Mouse (Mus musculus): ENCODE results near the gene S100pbp. TPM values are rescaled to one million over a fixed set of nuclear protein-coding genes. Genes with fewer than 3 reads are reported as not detected.

The S100pbp gene
- total RNA-seq, 2 experiments from 2014 or later: 17.6 to 19.9 TPM

DNA sequence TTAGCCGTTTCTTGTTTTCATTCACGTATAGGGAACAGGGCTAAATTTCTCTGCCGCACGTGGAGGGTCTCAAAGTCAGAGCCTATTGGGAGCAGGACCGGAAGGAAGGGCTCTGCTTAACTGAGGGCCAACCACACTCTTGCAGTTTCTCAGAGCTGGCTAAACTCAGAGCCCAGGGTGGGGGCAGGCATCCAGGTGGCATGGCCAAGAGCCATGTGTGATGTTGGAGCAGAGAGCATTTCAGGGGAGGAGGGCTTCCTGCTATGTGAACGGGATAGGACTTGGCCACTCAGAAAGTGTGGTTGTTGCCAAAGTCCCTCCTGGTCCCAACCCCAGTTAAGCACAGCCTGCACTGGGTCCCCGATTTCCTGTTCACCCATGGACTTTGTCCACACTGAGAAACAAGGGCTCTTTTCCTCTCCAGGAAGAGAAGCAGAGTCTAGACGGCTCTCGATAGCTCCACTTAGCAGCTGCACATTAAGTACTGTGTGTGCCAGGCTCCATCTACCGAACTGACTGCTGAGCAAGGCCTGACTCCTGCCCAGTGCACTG, 82.1 kb downstream of the S100pbp start:
- DNase-seq (ENCODE audit: low spot score in 2 of 2): no peak

DNA sequence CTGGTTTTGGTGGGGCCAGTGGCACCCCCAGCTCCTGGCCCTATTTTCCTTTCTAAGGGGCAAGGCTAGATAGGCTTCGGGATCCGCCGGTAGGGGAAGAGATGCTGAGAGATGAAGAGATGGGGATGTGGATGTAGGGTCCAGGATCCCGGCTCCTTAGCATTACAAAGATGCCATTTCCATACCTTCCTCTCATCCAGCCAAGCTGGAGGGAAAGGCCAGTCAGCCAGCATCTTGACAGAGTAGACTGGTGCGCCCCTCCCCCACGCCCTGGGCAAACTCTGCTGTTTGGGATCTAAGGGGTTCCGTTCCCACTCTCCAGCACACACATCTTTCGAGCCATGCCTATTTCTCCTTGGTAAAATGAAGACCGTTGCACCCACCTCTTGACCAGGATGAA, 83.5 kb downstream of the S100pbp start:
- DNase-seq (ENCODE audit: low spot score in 2 of 2): no peak

DNA sequence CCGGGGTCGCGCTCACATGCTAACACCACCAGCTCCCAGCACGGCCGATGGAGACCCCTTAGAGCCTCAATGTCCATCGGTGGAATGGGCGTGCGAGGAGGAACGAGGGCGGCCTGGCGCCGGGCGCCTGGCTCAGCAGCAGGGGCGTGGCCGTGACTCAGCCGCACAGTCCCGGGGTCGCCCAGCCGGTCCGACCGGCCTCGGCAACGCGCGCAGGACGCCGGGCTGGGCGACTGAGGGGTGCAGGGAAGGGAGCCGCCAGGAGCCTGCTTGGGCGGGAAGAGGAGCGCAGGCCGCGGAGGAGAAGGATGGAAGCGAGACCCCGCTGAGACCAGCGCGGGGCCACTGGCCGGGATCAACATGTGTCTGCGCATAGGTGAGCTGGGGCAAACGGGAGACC, 84.2 kb downstream of the S100pbp start, which contains the start of gene Tmem54:
Tmem54 (plus strand) TSS at position 193 of the 400 bp plus-strand sequence.
- no peak for DNase-seq (ENCODE audit: low spot score in 2 of 2)

DNA sequence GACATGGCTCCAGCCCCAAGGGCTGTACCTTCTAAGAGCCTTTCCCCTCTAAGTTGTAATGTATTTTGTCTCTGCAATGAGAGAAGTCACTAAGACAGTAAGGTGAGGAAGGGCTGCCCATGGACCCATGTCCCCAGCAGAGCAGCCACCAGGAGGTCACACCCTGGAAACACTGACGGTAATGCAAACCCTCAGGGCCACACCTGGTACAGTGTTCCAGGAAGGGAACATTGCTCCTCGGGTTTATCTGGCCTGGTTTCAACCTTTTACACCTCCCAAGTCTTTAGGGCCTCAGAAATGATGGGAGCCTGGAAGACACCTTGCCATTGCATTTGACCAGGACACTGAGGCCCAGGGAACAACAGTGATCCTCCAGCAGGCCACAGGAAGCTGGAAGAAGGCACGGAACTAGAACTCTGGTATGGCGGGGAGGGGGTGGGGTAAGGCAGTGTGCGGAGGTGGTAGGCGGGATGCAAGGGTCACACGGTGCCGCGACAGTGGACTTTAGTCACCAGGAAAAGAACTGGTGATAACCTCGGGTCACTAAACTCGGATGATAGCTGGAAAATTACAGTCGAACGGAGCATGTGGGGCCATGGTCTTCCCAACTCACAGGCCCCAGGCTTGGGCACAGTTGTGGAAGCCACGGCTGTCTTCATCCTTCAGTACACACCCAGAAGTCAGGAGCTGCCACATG, 87.2 kb downstream of the S100pbp start:
- DNase-seq (ENCODE audit: low spot score in 2 of 2): no peak

Other genes with a start within 250 kb of the S100pbp start
- gene Azin2, start 227.3 kb downstream of the S100pbp start, total RNA-seq (2021): 10 to 100 TPM; 62.3 to 69.7 TPM
- gene Ak2, start 197.8 kb downstream of the S100pbp start, total RNA-seq (2021): 100 to 1,000 TPM; 111 to 164 TPM
- gene Rnf19b, start 131.5 kb downstream of the S100pbp start, total RNA-seq (2021): 10 to 100 TPM; 28.6 to 41.3 TPM
- gene Tmem54, start 84.2 kb downstream of the S100pbp start, total RNA-seq (2021): not detected
- gene Hpca, start 67.7 kb downstream of the S100pbp start, total RNA-seq (2021): 1 to 10 TPM; 2.1 to 3.1 TPM
- 1 to 10 TPM; 2.1 to 6.3 TPM for gene Fndc5, start 52.7 kb downstream of the S100pbp start, total RNA-seq (2021)
- gene Yars, start within 50 bp of the S100pbp start, total RNA-seq (2021): 10 to 100 TPM; 77.3 to 77.4 TPM
- 10 to 100 TPM; 18.1 to 22.1 TPM for gene C77080, start 71.7 kb upstream of the S100pbp start, total RNA-seq (2021)
- gene Sync, start 97.9 kb upstream of the S100pbp start, total RNA-seq (2021): 1 to 10 TPM in 1 of 2 experiments, under 1 TPM in 1; 0.76 to 1.5 TPM
- gene Rbbp4, start 145.6 kb upstream of the S100pbp start, total RNA-seq (2021): 100 to 1,000 TPM; 128 to 132 TPM
- 10 to 100 TPM; 49.4 to 52.4 TPM for gene Zbtb8os, start 146.0 kb upstream of the S100pbp start, total RNA-seq (2021)
- gene Zbtb8a, start 188.4 kb upstream of the S100pbp start, total RNA-seq (2021): 1 to 10 TPM; 2.7 to 3.7 TPM